10 mouse cellular contexts compared by ENCODE assay signal in the genomic region with DNA sequence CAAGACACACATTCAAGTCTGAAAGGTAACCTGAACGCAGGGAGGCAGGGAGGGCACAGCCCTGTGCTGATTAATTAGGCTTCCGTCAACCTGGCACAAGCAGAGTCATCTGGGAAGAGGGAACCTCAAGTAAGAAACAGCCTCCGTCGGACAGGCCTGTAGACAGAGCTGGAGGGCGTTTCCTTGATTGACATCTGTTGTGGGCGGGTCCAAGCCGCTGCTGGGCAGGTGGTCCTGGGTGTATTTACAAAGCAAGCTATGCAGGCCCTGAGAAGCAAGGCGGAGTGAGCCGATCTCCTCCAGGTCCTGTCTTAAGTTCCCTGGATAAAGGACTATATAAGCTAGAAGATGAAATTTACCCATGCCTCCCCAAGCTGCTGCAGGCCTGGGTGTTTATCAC.
DNase-seq lines count a peak whose midpoint lies in the region; ATAC-seq and TF ChIP-seq lines count a peak whose summit lies in the region.
"Had no signal": no experiment of that assay in that cellular context is flagged by ENCODE, and none has a peak within 500 bp of the region (broad histone marks: within the 10 kb centered on the region; RNA-seq: fewer than 3 reads in every experiment).

No protein-coding gene starts in this region.

- H3K36me3 ChIP-seq in kidney, embryonic 15.5 days = peaks cover 97% of the 10 kb centered on the region
- peaks cover 39% of the 10 kb centered on the region for H3K36me3 ChIP-seq in ES-Bruce4 (ENCODE audit: control insufficient read depth, insufficient read depth, low read length, poor library complexity, severe bottlenecking)
- H3K36me3 ChIP-seq in hindbrain, embryonic 15.5 days = peaks cover 41% of the 10 kb centered on the region
- peaks cover 94% of the 10 kb centered on the region for H3K36me3 ChIP-seq in intestine, postnatal 0 days (ENCODE audit: control insufficient read depth, insufficient read depth)

- no peak for TF ChIP-seq CTCF in ES-Bruce4 (IDR thresholded peaks at IDR 0.05; ENCODE audit: low read depth, low read length)
- TF ChIP-seq CTCF in intestine, postnatal 0 days (IDR thresholded peaks at IDR 0.05; ENCODE audit: low read depth) = no peak

- H3K4me3 ChIP-seq in kidney, embryonic 15.5 days (replicated peaks) = no peak overlapping the region
- H3K4me3 ChIP-seq in ES-Bruce4 (ENCODE audit: low read depth, low read length) = no peak overlapping the region
- H3K4me3 ChIP-seq in hindbrain, embryonic 15.5 days = no peak overlapping the region
- H3K4me3 ChIP-seq in intestine, postnatal 0 days (ENCODE audit: low read depth, low read length) = no peak overlapping the region
- H3K4me3 ChIP-seq: liver, embryonic 15.5 days; megakaryocyte, embryonic 14.5 days had no signal

- no peak overlapping the region for H3K9ac ChIP-seq in kidney, embryonic 15.5 days
- H3K9ac ChIP-seq in ES-Bruce4 (ENCODE audit: low read depth, poor library complexity, severe bottlenecking) = no peak overlapping the region
- no peak overlapping the region for H3K9ac ChIP-seq in hindbrain, embryonic 15.5 days
- no peak overlapping the region for H3K9ac ChIP-seq in intestine, postnatal 0 days (ENCODE audit: low read depth, low read length)
- H3K9ac ChIP-seq: liver, embryonic 15.5 days had no signal

- WGBS in kidney, embryonic 15.5 days = 71% methylated on average over 9 of the region's 9 CpGs
- WGBS in hindbrain, embryonic 15.5 days = 65% methylated on average over 9 of the region's 9 CpGs
- WGBS in intestine, postnatal 0 days = 55% methylated on average over 9 of the region's 9 CpGs

- H3K27ac ChIP-seq in kidney, embryonic 15.5 days = peak overlapping the region; percentile 71; the same call in 1 of the 2 replicates
- H3K27ac ChIP-seq in ES-Bruce4 (ENCODE audit: insufficient read depth, low read length) = peak overlapping the region; percentile 24
- 0 out of 2 replicates have a peak overlapping the region, but pooled peaks have one; percentile 6 for H3K27ac ChIP-seq in hindbrain, embryonic 15.5 days (replicated peaks)
- H3K27ac ChIP-seq in intestine, postnatal 0 days (ENCODE audit: low read depth, low read length) = no peak overlapping the region
- H3K27ac ChIP-seq: liver, embryonic 15.5 days had no signal

- no peaks in the 10 kb centered on the region for H3K9me3 ChIP-seq in kidney, embryonic 15.5 days (replicated peaks)
- H3K9me3 ChIP-seq in ES-Bruce4 (replicated peaks; ENCODE audit: control insufficient read depth, insufficient read depth, low read length, poor library complexity, severe bottlenecking) = no peaks in the 10 kb centered on the region
- no peaks in the 10 kb centered on the region for H3K9me3 ChIP-seq in hindbrain, embryonic 15.5 days
- no peaks in the 10 kb centered on the region for H3K9me3 ChIP-seq in intestine, postnatal 0 days (ENCODE audit: control insufficient read depth)
- H3K9me3 ChIP-seq: liver, embryonic 15.5 days; megakaryocyte, embryonic 14.5 days had no signal

- peaks cover 35% of the 10 kb centered on the region for H3K4me1 ChIP-seq in kidney, embryonic 15.5 days
- H3K4me1 ChIP-seq in ES-Bruce4 (ENCODE audit: control insufficient read depth, insufficient read depth, low read length) = peaks cover 2% of the 10 kb centered on the region
- H3K4me1 ChIP-seq in hindbrain, embryonic 15.5 days (replicated peaks) = peaks cover 8% of the 10 kb centered on the region
- no peaks in the 10 kb centered on the region for H3K4me1 ChIP-seq in intestine, postnatal 0 days (replicated peaks; ENCODE audit: control insufficient read depth, insufficient read depth, low read length)
- H3K4me1 ChIP-seq: liver, embryonic 15.5 days had no signal

- no peak overlapping the region for H3K4me2 ChIP-seq in kidney, embryonic 15.5 days
- H3K4me2 ChIP-seq in hindbrain, embryonic 15.5 days = no peak overlapping the region
- no peak overlapping the region for H3K4me2 ChIP-seq in intestine, postnatal 0 days (replicated peaks; ENCODE audit: low read depth)
- H3K4me2 ChIP-seq: heart, embryonic 11.5 days; liver, embryonic 15.5 days had no signal

- TF ChIP-seq EP300 in ES-Bruce4 (IDR thresholded peaks at IDR 0.05; ENCODE audit: insufficient read depth, low read depth, low read length) = peak; percentile 44; the same call in 1 of the 2 replicates

- no peak for TF ChIP-seq POLR2A in ES-Bruce4 (IDR thresholded peaks at IDR 0.05; ENCODE audit: insufficient read depth, low read length)

- ATAC-seq in kidney, embryonic 15.5 days (replicated peaks; ENCODE audit: low FRiP score) = no peak
- no peak for ATAC-seq in hindbrain, embryonic 15.5 days (ENCODE audit: low FRiP score, low read depth)
- no peak for ATAC-seq in intestine, postnatal 0 days

- DNase-seq in kidney, adult 8-10 months = no peak
- DNase-seq in R1 (ENCODE audit: low read depth, low spot score) = peak; percentile 92
- DNase-seq in cerebellum, adult 9-11 months = no peak

- no peaks in the 10 kb centered on the region for H3K27me3 ChIP-seq in kidney, embryonic 15.5 days
- H3K27me3 ChIP-seq in ES-Bruce4 (ENCODE audit: control insufficient read depth, insufficient read depth, low read length, poor library complexity, severe bottlenecking) = no peaks in the 10 kb centered on the region
- no peaks in the 10 kb centered on the region for H3K27me3 ChIP-seq in hindbrain, embryonic 15.5 days
- H3K27me3 ChIP-seq in intestine, postnatal 0 days (replicated peaks; ENCODE audit: control insufficient read depth, insufficient read depth, low read length) = no peaks in the 10 kb centered on the region
- H3K27me3 ChIP-seq: liver, embryonic 15.5 days; megakaryocyte, embryonic 14.5 days had no signal
